Mouse (Mus musculus) heart, postnatal 36 days (tissue): Measurements from ENCODE around the gene Nexn. TPM values are rescaled to one million over a fixed set of nuclear protein-coding genes. Genes with fewer than 3 reads are reported as not detected.
"Not testable (repeated sequence)": the region's sequence is repeated elsewhere in the genome, so short reads cannot be mapped to it uniquely, and the experiment has no call there.

Source experiments
- DNase-seq, 2 experiments: peaks; one replicate each; pipeline ENCODE4 v3.0.0; 2021 to 2022
- intact Hi-C: fragments of 180-260 bp; cut with DNase I; formaldehyde crosslinking; loops from one replicate; pipeline ENCODE4 v1.15.1; 2025
- total RNA-seq, 2 experiments: library from RNA; stranded (reverse); gene quantifications; 2 replicates each; pipeline ENCODE4 v1.2.3; 2021

The Nexn gene
- total RNA-seq, 2 experiments from 2014 or later = 341 to 349 TPM

- DNase-seq = no peak
- intact Hi-C loops = no loop called here
These were observed 18.2 kb upstream of the Nexn start for GRCm38 (mm10) chr3:152284306-152284705.

GRCm38 (mm10) chr3:152282126-152282525, 16.0 kb upstream of the Nexn start:
- DNase-seq = no peak
- intact Hi-C loops = no loop called here

GRCm38 (mm10) chr3:152278431-152278830, 12.3 kb upstream of the Nexn start:
- intact Hi-C loops = no loop called here
- DNase-seq = no peak

- intact Hi-C loops = no loop called here
- DNase-seq = no peak
These were observed 11.8 kb upstream of the Nexn start for GRCm38 (mm10) chr3:152277912-152278311.

GRCm38 (mm10) chr3:152276935-152277334, 10.8 kb upstream of the Nexn start:
- intact Hi-C loops = no loop called here
- DNase-seq = no peak

GRCm38 (mm10) chr3:152275008-152275407, 8.9 kb upstream of the Nexn start:
- DNase-seq = no peak
- intact Hi-C loops = no loop called here

- DNase-seq = no peak
- intact Hi-C loops = no loop called here
These were observed 7.0 kb upstream of the Nexn start for GRCm38 (mm10) chr3:152272974-152273685.

- no peak for DNase-seq
- intact Hi-C loops = no loop called here
These were observed 5.7 kb upstream of the Nexn start for GRCm38 (mm10) chr3:152271876-152272275.

GRCm38 (mm10) chr3:152271071-152271710, 5.0 kb upstream of the Nexn start:
- intact Hi-C loops = no loop called here
- no peak for DNase-seq

GRCm38 (mm10) chr3:152268099-152268498, 1.9 kb upstream of the Nexn start:
- DNase-seq = no peak
- intact Hi-C loops = no loop called here

GRCm38 (mm10) chr3:152265351-152266035, 657 bp downstream of the Nexn start:
- peak; percentile 78 to 85 for DNase-seq
- intact Hi-C loops = no loop called here

GRCm38 (mm10) chr3:152264830-152265229, 1.3 kb downstream of the Nexn start:
- peak in 1 of 2 experiments; percentile 33 for DNase-seq
- intact Hi-C loops = loop anchor here (1.0 kb wide), 1 partner anchor 39 kb away; no protein-coding TSS in a partner anchor

- DNase-seq = no peak
- intact Hi-C loops = loop anchor here (1.0 kb wide), 1 partner anchor 40 kb away; no protein-coding TSS in a partner anchor
These were observed 1.8 kb downstream of the Nexn start for GRCm38 (mm10) chr3:152264374-152264773.

GRCm38 (mm10) chr3:152261948-152262347, 4.2 kb downstream of the Nexn start:
- intact Hi-C loops = no loop called here
- DNase-seq = peak; percentile 45 to 51

- no peak for DNase-seq
- intact Hi-C loops = no loop called here
These were observed 4.7 kb downstream of the Nexn start for GRCm38 (mm10) chr3:152261436-152261835.

GRCm38 (mm10) chr3:152260362-152260761, 5.8 kb downstream of the Nexn start:
- intact Hi-C loops = loop anchor here (1.0 kb wide), 1 partner anchor 55 kb away; no protein-coding TSS in a partner anchor
- no peak for DNase-seq

GRCm38 (mm10) chr3:152259409-152259808, 6.7 kb downstream of the Nexn start:
- DNase-seq = peak; percentile 83 to 84
- intact Hi-C loops = not testable (repeated sequence)

- DNase-seq = no peak
- intact Hi-C loops = no loop called here
These were observed 8.6 kb downstream of the Nexn start for GRCm38 (mm10) chr3:152257528-152257927.

GRCm38 (mm10) chr3:152250487-152250886, 15.7 kb downstream of the Nexn start:
- DNase-seq = no peak
- intact Hi-C loops = no loop called here

- intact Hi-C loops = no loop called here
- DNase-seq = no peak
These were observed 18.4 kb downstream of the Nexn start for GRCm38 (mm10) chr3:152247708-152248107.

- intact Hi-C loops = no loop called here
- no peak for DNase-seq
These were observed 20.8 kb downstream of the Nexn start for GRCm38 (mm10) chr3:152245273-152245910.
